Mouse (Mus musculus): ENCODE data around the gene Ppib. TPM values are rescaled to one million over a fixed set of nuclear protein-coding genes. Genes with fewer than 3 reads are reported as not detected.

The Ppib gene
- total and polyA plus RNA-seq, 3 experiments: 268 to 550 (median 477) TPM

- H3K36me3 ChIP-seq (replicated peaks in 1 of 2; ENCODE audit: control insufficient read depth in 1 of 2, insufficient read depth in 1 of 2, low read length in 1 of 2): peaks cover 82 to 97% of the 10 kb centered on the region in 2 experiments
- H3K27ac ChIP-seq (ENCODE audit: insufficient read depth, low read depth): no peak overlapping the region
- peaks cover 0 to 9% of the 10 kb centered on the region in 2 experiments; a peak in 2 of 4 replicates for H3K4me1 ChIP-seq (ENCODE audit: control insufficient read depth in 1 of 2, insufficient read depth in 2 of 2)
- no peak overlapping the region for H3K9ac ChIP-seq (ENCODE audit: insufficient read depth, low read depth)
- dilution Hi-C loops (cut with MboI; ENCODE audit: extremely low pct_ligation_motif_present, extremely low pct_unique_long_range_greater_than_20kb, low sequenced_read_pairs): no loop called here
- TF ChIP-seq TBP (conservative IDR thresholded peaks at IDR 0.05; ENCODE audit: low read depth, low read length): no peak
- TF ChIP-seq MEF2A (IDR thresholded peaks at IDR 0.05; ENCODE audit: borderline replicate concordance, low read depth, low read length): no peak
- no peak for TF ChIP-seq UBTF (IDR thresholded peaks at IDR 0.05; ENCODE audit: low read depth, low read length)
- TF ChIP-seq ZKSCAN1 (IDR thresholded peaks at IDR 0.05; ENCODE audit: borderline replicate concordance, low read depth, low read length): no peak
- TF ChIP-seq RAD21 (IDR thresholded peaks at IDR 0.05; ENCODE audit: low read depth, low read length): no peak
- TF ChIP-seq POLR2AphosphoS2 (IDR thresholded peaks at IDR 0.05; ENCODE audit: low read depth, low read length): no peak
- TF ChIP-seq MXI1 (IDR thresholded peaks at IDR 0.05; ENCODE audit: low read depth, low read length): no peak
- TF ChIP-seq GABPA (IDR thresholded peaks at IDR 0.05; ENCODE audit: insufficient replicate concordance, low read depth, low read length): no peak
- TF ChIP-seq BHLHE40 (IDR thresholded peaks at IDR 0.05; ENCODE audit: low read depth, low read length): no peak
- no peak for TF ChIP-seq IRF4 (IDR thresholded peaks at IDR 0.05; ENCODE audit: low read depth, low read length)
- no peak for TF ChIP-seq RCOR1 (conservative IDR thresholded peaks at IDR 0.05; ENCODE audit: low read depth, low read length)
- TF ChIP-seq JUN (IDR thresholded peaks at IDR 0.05; ENCODE audit: insufficient read depth, low read depth, low read length): no peak
- H3K27me3 ChIP-seq (replicated peaks): no peaks in the 10 kb centered on the region
- H3K79me2 ChIP-seq (replicated peaks; ENCODE audit: control insufficient read depth, extremely low read depth, insufficient read depth, poor library complexity, severe bottlenecking): no peaks in the 10 kb centered on the region
- no peak overlapping the region for H3K4me2 ChIP-seq (ENCODE audit: insufficient read depth, low read depth, poor library complexity, severe bottlenecking)
- H3K4me3 ChIP-seq (replicated peaks in 1 of 3; ENCODE audit: low read depth in 2 of 3, low read length in 2 of 3, poor library complexity in 1 of 3): no peak overlapping the region
- in situ Hi-C loops (cut with MboI; ENCODE audit: low pct_ligation_motif_present, low pct_unique_long_range_greater_than_20kb, low sequenced_read_pairs): no loop called here
- H3K9me3 ChIP-seq (replicated peaks; ENCODE audit: low read length): no peaks in the 10 kb centered on the region
- DNase-seq (ENCODE audit: extremely low read depth): no peak
Observed at GRCm38 (mm10) chr9:66092664-66093063, 32.6 kb downstream of the Ppib start.

- Histone ChIP-seq H3K27me3 (replicated peaks) (no peaks in the 10 kb centered on the region), H3K4me2 (ENCODE audit: insufficient read depth, low read depth, poor library complexity, severe bottlenecking) (no peak overlapping the region), H3K4me3 (replicated peaks in 1 of 3; ENCODE audit: low read depth in 2 of 3, low read length in 2 of 3, poor library complexity in 1 of 3) (no peak overlapping the region), H3K9ac (ENCODE audit: insufficient read depth, low read depth) (no peak overlapping the region), H3K79me2 (replicated peaks; ENCODE audit: control insufficient read depth, extremely low read depth, insufficient read depth, poor library complexity, severe bottlenecking) (no peaks in the 10 kb centered on the region), H3K9me3 (replicated peaks; ENCODE audit: low read length) (no peaks in the 10 kb centered on the region), H3K36me3 (replicated peaks in 1 of 2; ENCODE audit: control insufficient read depth in 1 of 2, insufficient read depth in 1 of 2, low read length in 1 of 2) (peaks cover 63 to 87% of the 10 kb centered on the region in 2 experiments), H3K27ac (ENCODE audit: insufficient read depth, low read depth) (no peak overlapping the region), H3K4me1 (ENCODE audit: control insufficient read depth in 1 of 2, insufficient read depth in 2 of 2) (peaks cover 7 to 22% of the 10 kb centered on the region in 2 experiments; a peak in 3 of 4 replicates)
- TF ChIP-seq SMC3 (IDR thresholded peaks at IDR 0.05; ENCODE audit: low read depth, low read length) (no peak), HCFC1 (IDR thresholded peaks at IDR 0.05; ENCODE audit: low read depth, low read length) (no peak), RAD21 (IDR thresholded peaks at IDR 0.05; ENCODE audit: low read depth, low read length) (no peak), ZC3H11A (IDR thresholded peaks at IDR 0.05; ENCODE audit: low read depth, low read length) (no peak), MAFK (IDR thresholded peaks at IDR 0.05; ENCODE audit: insufficient replicate concordance, low read length) (no peak)
- in situ Hi-C loops (cut with MboI; ENCODE audit: low pct_ligation_motif_present, low pct_unique_long_range_greater_than_20kb, low sequenced_read_pairs) (no loop called here), dilution Hi-C loops (cut with MboI; ENCODE audit: extremely low pct_ligation_motif_present, extremely low pct_unique_long_range_greater_than_20kb, low sequenced_read_pairs) (no loop called here)
- DNase-seq (ENCODE audit: extremely low read depth): no peak
Observed at GRCm38 (mm10) chr9:66101577-66101976, 41.6 kb downstream of the Ppib start.
